Mouse (Mus musculus): ENCODE results near the gene Cse1l.

- no peak for TF ChIP-seq CTCF (conservative IDR thresholded peaks at IDR 0.05 in 1 of 2, IDR thresholded peaks at IDR 0.05 in 1 of 2; ENCODE audit: low read depth in 2 of 2, low read length in 2 of 2)
- no peak for TF ChIP-seq SIN3A (IDR thresholded peaks at IDR 0.05; ENCODE audit: low read length)
- no peak for TF ChIP-seq TCF12 (IDR thresholded peaks at IDR 0.05; ENCODE audit: low read depth, low read length)
- no peak for TF ChIP-seq USF1 (IDR thresholded peaks at IDR 0.05; ENCODE audit: low read depth, low read length)
- TF ChIP-seq ZC3H11A (IDR thresholded peaks at IDR 0.05; ENCODE audit: low read depth, low read length): no peak
- TF ChIP-seq CHD2 (IDR thresholded peaks at IDR 0.05; ENCODE audit: low read length): no peak
- TF ChIP-seq RAD21 (IDR thresholded peaks at IDR 0.05; ENCODE audit: low read depth, low read length): no peak
- TF ChIP-seq BHLHE40 (IDR thresholded peaks at IDR 0.05; ENCODE audit: low read depth, low read length): no peak
- no peak for TF ChIP-seq MAX (IDR thresholded peaks at IDR 0.05; ENCODE audit: low read length)
- TF ChIP-seq MAFK (IDR thresholded peaks at IDR 0.05; ENCODE audit: insufficient replicate concordance, low read length): no peak
- no peak for TF ChIP-seq ZMIZ1 (IDR thresholded peaks at IDR 0.05; ENCODE audit: low read depth, low read length)
- TF ChIP-seq HCFC1 (IDR thresholded peaks at IDR 0.05; ENCODE audit: low read depth, low read length): no peak
- no peak for TF ChIP-seq ZNF384 (IDR thresholded peaks at IDR 0.05; ENCODE audit: low read depth, low read length)
- no peak for TF ChIP-seq POLR2AphosphoS2 (IDR thresholded peaks at IDR 0.05; ENCODE audit: low read depth, low read length)
These were observed 6.7 kb upstream of the Cse1l start for GRCm38 (mm10) chr2:166899161-166899560.
